Mouse (Mus musculus) hindbrain, embryonic 16.5 days (tissue): ENCODE measurements around the gene Rab25. TPM values are rescaled to one million over a fixed set of nuclear protein-coding genes. Genes with fewer than 3 reads are reported as not detected.

Experiments used
- ATAC-seq: fragments of 200-750 bp; cut with Nextera tagmentation; 2 replicates; pipeline ENCODE4 v1.8.0; 2017; ENCODE audit warnings: moderate TSS enrichment, moderate library complexity
- H3K27ac ChIP-seq: fragments of 300-500 bp; sonication (generic); 2 replicates; pipeline ENCODE4 v1.5.1; 2014; ENCODE audit warnings: low read depth, mild to moderate bottlenecking, control low read depth, low read length, moderate library complexity
- H3K27me3 ChIP-seq: fragments of 300-500 bp; sonication (generic); replicated peaks from 2 replicates; pipeline ENCODE4 v1.6.1; 2014; ENCODE audit warnings: low read length; ENCODE audit not compliant: control insufficient read depth, insufficient read depth
- H3K36me3 ChIP-seq: fragments of 300-500 bp; sonication (generic); 2 replicates; pipeline ENCODE4 v1.6.1; 2014; ENCODE audit warnings: mild to moderate bottlenecking, low read length, moderate library complexity, mixed read lengths; ENCODE audit not compliant: control insufficient read depth, insufficient read depth
- H3K4me1 ChIP-seq: fragments of 300-500 bp; sonication (generic); 2 replicates; pipeline ENCODE4 v1.6.1; 2014; ENCODE audit warnings: low read depth, low read length; ENCODE audit not compliant: control insufficient read depth, insufficient read depth
- H3K4me2 ChIP-seq: fragments of 300-500 bp; sonication (generic); 2 replicates; pipeline ENCODE4 v1.6.1; 2014; ENCODE audit warnings: mild to moderate bottlenecking, low read length, control low read depth, moderate library complexity
- H3K4me3 ChIP-seq: fragments of 300-500 bp; sonication (generic); 2 replicates; pipeline ENCODE4 v1.5.1; 2014; ENCODE audit warnings: mild to moderate bottlenecking, low read length, control low read depth, moderate library complexity
- H3K9ac ChIP-seq: fragments of 300-500 bp; sonication (generic); 2 replicates; pipeline ENCODE4 v1.6.1; 2014; ENCODE audit warnings: low read depth, mild to moderate bottlenecking, control low read depth, low read length, moderate library complexity
- H3K9me3 ChIP-seq: fragments of 300-500 bp; sonication (generic); 2 replicates; pipeline ENCODE4 v1.6.1; 2014; ENCODE audit warnings: mild to moderate bottlenecking, low read length, moderate library complexity; ENCODE audit not compliant: control insufficient read depth
- WGBS: fragments of 180-500 bp; shearing (Covaris S2); extraction: QIAGEN DNeasy Blood & Tissue Kit; methylation state at CpG from one replicate; pipeline ENCODE4 v1.1.7; 2014; 5-methylcytosine and 5-hydroxymethylcytosine counted together
- polyA plus RNA-seq: library from polyadenylated mRNA; unstranded; fragments of >200 nt; fragmentation: Nextera tagmentation; extraction: Ambion mirVana; gene quantifications from 2 replicates; pipeline ENCODE4 v1.2.1, GENCODE M21; 2015

Gene Rab25
- polyA plus RNA-seq, 1 experiment from 2014 or later = not detected

- under 1% methylated on average over 12 of the region's 31 CpGs for WGBS
These were observed 15.8 kb downstream of the Rab25 start, which contains the start of gene Mex3a for GRCm38 (mm10) chr3:88532299-88532674. Gene Mex3a (plus strand): TSS chr3:88532395.

GRCm38 (mm10) chr3:88531348-88532298 lies 16.5 kb downstream of the Rab25 start:
- Histone ChIP-seq H3K4me1 (peaks cover 60% of the 10 kb centered on the region), H3K9me3 (no peaks in the 10 kb centered on the region), H3K4me2 (peak overlapping the region; percentile 64), H3K9ac (peak overlapping the region; percentile 98), H3K27ac (peak overlapping the region; percentile 96), H3K27me3 (no peaks in the 10 kb centered on the region), H3K36me3 (peaks cover 3% of the 10 kb centered on the region), H3K4me3 (peak overlapping the region; percentile 75)
- WGBS = under 1% methylated on average over 49 of the region's 63 CpGs
- peak; percentile 84 for ATAC-seq

More at GRCm38 (mm10) chr3:88532299-88532674, 15.8 kb downstream of the Rab25 start, which contains the start of gene Mex3a:
- Histone ChIP-seq H3K4me3 (peak within 1 kb of the TSS; percentile 75), H3K36me3 (peaks cover 9% of the 10 kb centered on the region), H3K4me1 (peaks cover 66% of the 10 kb centered on the region), H3K9me3 (no peaks in the 10 kb centered on the region), H3K27me3 (no peaks in the 10 kb centered on the region), H3K4me2 (peak within 1 kb of the TSS; percentile 64), H3K27ac (peak within 1 kb of the TSS; percentile 96), H3K9ac (peak within 1 kb of the TSS; percentile 98)
- ATAC-seq = no peak

- peak overlapping the region; percentile 19 for H3K27ac ChIP-seq
- H3K27me3 ChIP-seq = no peaks in the 10 kb centered on the region
- peak overlapping the region; percentile 75 for H3K4me3 ChIP-seq
- peak overlapping the region; percentile 53 for H3K9ac ChIP-seq
- 12% methylated on average over 11 of the region's 11 CpGs for WGBS
- ATAC-seq = no peak
- H3K36me3 ChIP-seq = no peaks in the 10 kb centered on the region
- H3K4me2 ChIP-seq = peak overlapping the region; percentile 64
- H3K9me3 ChIP-seq = no peaks in the 10 kb centered on the region
- H3K4me1 ChIP-seq = peaks cover 54% of the 10 kb centered on the region
These were observed 17.8 kb downstream of the Rab25 start for GRCm38 (mm10) chr3:88530082-88530864.

- H3K9me3 ChIP-seq = no peaks in the 10 kb centered on the region
- 23% methylated on average over 7 of the region's 7 CpGs for WGBS
- H3K4me2 ChIP-seq = peak overlapping the region; percentile 64
- no peaks in the 10 kb centered on the region for H3K36me3 ChIP-seq
- ATAC-seq = no peak
- H3K4me3 ChIP-seq = peak overlapping the region; percentile 75
- H3K27ac ChIP-seq = peak overlapping the region; percentile 19
- peaks cover 45% of the 10 kb centered on the region for H3K4me1 ChIP-seq
- H3K9ac ChIP-seq = peak overlapping the region; percentile 53
- H3K27me3 ChIP-seq = no peaks in the 10 kb centered on the region
These were observed 18.7 kb downstream of the Rab25 start for GRCm38 (mm10) chr3:88529204-88530000.

- Histone ChIP-seq H3K27me3 (no peaks in the 10 kb centered on the region), H3K4me3 (no peak overlapping the region), H3K36me3 (no peaks in the 10 kb centered on the region), H3K27ac (no peak overlapping the region), H3K4me2 (no peak overlapping the region), H3K4me1 (peaks cover 37% of the 10 kb centered on the region), H3K9me3 (no peaks in the 10 kb centered on the region), H3K9ac (no peak overlapping the region)
- ATAC-seq = no peak
- 82% methylated on average over 11 of the region's 11 CpGs for WGBS
These were observed 19.5 kb downstream of the Rab25 start for GRCm38 (mm10) chr3:88528646-88529045.

- H3K9me3 ChIP-seq = no peaks in the 10 kb centered on the region
- no peaks in the 10 kb centered on the region for H3K27me3 ChIP-seq
- no peaks in the 10 kb centered on the region for H3K36me3 ChIP-seq
- WGBS = 25% methylated on average over 8 of the region's 8 CpGs
- no peak overlapping the region for H3K4me3 ChIP-seq
- H3K4me2 ChIP-seq = peak overlapping the region; percentile 2; the same call in 1 of the 2 replicates
- peak overlapping the region; percentile 45 for H3K9ac ChIP-seq
- no peak overlapping the region; the same call in 1 of the 2 replicates for H3K27ac ChIP-seq
- ATAC-seq = no peak
- peaks cover 35% of the 10 kb centered on the region for H3K4me1 ChIP-seq
These were observed 20.5 kb downstream of the Rab25 start for GRCm38 (mm10) chr3:88527565-88527964.

GRCm38 (mm10) chr3:88526157-88527131 lies 21.7 kb downstream of the Rab25 start:
- Histone ChIP-seq H3K4me2 (peak overlapping the region; percentile 33), H3K4me3 (peak overlapping the region; percentile 18; the same call in 1 of the 2 replicates), H3K4me1 (peaks cover 35% of the 10 kb centered on the region), H3K27ac (no peak overlapping the region), H3K9ac (peak overlapping the region; percentile 35; the same call in 1 of the 2 replicates), H3K27me3 (no peaks in the 10 kb centered on the region), H3K9me3 (no peaks in the 10 kb centered on the region), H3K36me3 (no peaks in the 10 kb centered on the region)
- ATAC-seq = peak; percentile 80
- 33% methylated on average over 17 of the region's 17 CpGs for WGBS

- WGBS = 88% methylated on average over 5 of the region's 5 CpGs
- H3K36me3 ChIP-seq = no peaks in the 10 kb centered on the region
- ATAC-seq = no peak
- no peaks in the 10 kb centered on the region for H3K9me3 ChIP-seq
- H3K27ac ChIP-seq = no peak overlapping the region
- H3K9ac ChIP-seq = no peak overlapping the region
- H3K4me2 ChIP-seq = no peak overlapping the region
- H3K4me3 ChIP-seq = no peak overlapping the region
- peaks cover 29% of the 10 kb centered on the region for H3K4me1 ChIP-seq
- no peaks in the 10 kb centered on the region for H3K27me3 ChIP-seq
These were observed 23.1 kb downstream of the Rab25 start for GRCm38 (mm10) chr3:88525021-88525420.
